Mouse (Mus musculus): ENCODE measurements around the gene Dcn. TPM values are rescaled to one million over a fixed set of nuclear protein-coding genes. Genes with fewer than 3 reads are reported as not detected.
A peak's percentile ranks its signal among the peaks of the same experiment; 100 is the strongest.

The Dcn gene
- polyA plus RNA-seq, 1 experiment from 2014 or later = 353 TPM

GRCm38 (mm10) chr10:97523366-97523765, 44.0 kb downstream of the Dcn start:
- no peaks in the 10 kb centered on the region for H3K9me3 ChIP-seq (ENCODE audit: control insufficient read depth)
- no peak overlapping the region for H3K4me3 ChIP-seq (ENCODE audit: low read depth, low read length)
- H3K4me2 ChIP-seq (replicated peaks; ENCODE audit: low read depth) = no peak overlapping the region
- H3K9ac ChIP-seq (ENCODE audit: low read depth, low read length) = no peak overlapping the region
- no peak for TF ChIP-seq CTCF (IDR thresholded peaks at IDR 0.05; ENCODE audit: low read depth)
- H3K27me3 ChIP-seq (replicated peaks; ENCODE audit: control insufficient read depth, insufficient read depth, low read length) = no peaks in the 10 kb centered on the region
- H3K36me3 ChIP-seq (ENCODE audit: control insufficient read depth, insufficient read depth) = no peaks in the 10 kb centered on the region
- no peaks in the 10 kb centered on the region for H3K4me1 ChIP-seq (replicated peaks; ENCODE audit: control insufficient read depth, insufficient read depth, low read length)
- no peak for ATAC-seq
- 66% methylated on average over 3 of the region's 3 CpGs for WGBS
- no peak overlapping the region for H3K27ac ChIP-seq (ENCODE audit: low read depth, low read length)

- ATAC-seq = no peak
- TF ChIP-seq CTCF (IDR thresholded peaks at IDR 0.05; ENCODE audit: low read depth) = no peak
- Histone ChIP-seq H3K9ac (ENCODE audit: low read depth, low read length) (no peak overlapping the region), H3K27me3 (replicated peaks; ENCODE audit: control insufficient read depth, insufficient read depth, low read length) (no peaks in the 10 kb centered on the region), H3K4me2 (replicated peaks; ENCODE audit: low read depth) (no peak overlapping the region), H3K9me3 (ENCODE audit: control insufficient read depth) (no peaks in the 10 kb centered on the region), H3K4me1 (replicated peaks; ENCODE audit: control insufficient read depth, insufficient read depth, low read length) (no peaks in the 10 kb centered on the region), H3K27ac (ENCODE audit: low read depth, low read length) (0 out of 2 replicates have a peak overlapping the region, but pooled peaks have one; percentile 17), H3K4me3 (ENCODE audit: low read depth, low read length) (no peak overlapping the region), H3K36me3 (ENCODE audit: control insufficient read depth, insufficient read depth) (no peaks in the 10 kb centered on the region)
- 65% methylated on average over 4 of the region's 4 CpGs for WGBS
Observed at GRCm38 (mm10) chr10:97535697-97536096, 56.3 kb downstream of the Dcn start.

DNA sequence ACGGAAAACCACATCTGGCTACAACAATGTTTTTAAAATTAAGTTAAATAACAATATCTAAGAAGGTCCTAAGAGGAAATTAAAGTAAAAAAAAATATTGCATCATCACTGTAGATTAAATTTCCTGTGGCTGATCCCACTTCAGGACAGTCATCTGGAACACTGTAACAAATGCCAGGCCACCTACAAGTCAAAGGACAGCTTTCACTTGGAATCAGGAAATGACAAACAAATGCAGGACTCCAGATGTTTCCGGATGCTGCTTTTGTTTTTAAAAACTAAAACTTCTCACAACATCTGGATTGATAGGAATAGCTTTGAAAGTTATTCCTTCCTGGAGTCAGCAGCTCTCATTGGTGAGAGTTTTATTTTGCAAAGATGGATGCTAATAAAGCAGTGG, 57.5 kb downstream of the Dcn start:
- ATAC-seq = no peak
- TF ChIP-seq CTCF (IDR thresholded peaks at IDR 0.05; ENCODE audit: low read depth) = no peak
- no peaks in the 10 kb centered on the region for H3K4me1 ChIP-seq (replicated peaks; ENCODE audit: control insufficient read depth, insufficient read depth, low read length)
- no peak overlapping the region for H3K4me2 ChIP-seq (replicated peaks; ENCODE audit: low read depth)
- H3K27me3 ChIP-seq (replicated peaks; ENCODE audit: control insufficient read depth, insufficient read depth, low read length) = no peaks in the 10 kb centered on the region
- H3K9me3 ChIP-seq (ENCODE audit: control insufficient read depth) = no peaks in the 10 kb centered on the region
- 60% methylated on average over 2 of the region's 2 CpGs for WGBS
- H3K36me3 ChIP-seq (ENCODE audit: control insufficient read depth, insufficient read depth) = no peaks in the 10 kb centered on the region
- no peak overlapping the region for H3K9ac ChIP-seq (ENCODE audit: low read depth, low read length)
- no peak overlapping the region for H3K27ac ChIP-seq (ENCODE audit: low read depth, low read length)
- H3K4me3 ChIP-seq (ENCODE audit: low read depth, low read length) = no peak overlapping the region

GRCm38 (mm10) chr10:97538202-97538601, 58.8 kb downstream of the Dcn start:
- Histone ChIP-seq H3K36me3 (ENCODE audit: control insufficient read depth, insufficient read depth) (no peaks in the 10 kb centered on the region), H3K4me2 (replicated peaks; ENCODE audit: low read depth) (no peak overlapping the region), H3K27ac (ENCODE audit: low read depth, low read length) (no peak overlapping the region; the same call in 1 of the 2 replicates), H3K9me3 (ENCODE audit: control insufficient read depth) (no peaks in the 10 kb centered on the region), H3K4me3 (ENCODE audit: low read depth, low read length) (no peak overlapping the region), H3K4me1 (replicated peaks; ENCODE audit: control insufficient read depth, insufficient read depth, low read length) (no peaks in the 10 kb centered on the region), H3K27me3 (replicated peaks; ENCODE audit: control insufficient read depth, insufficient read depth, low read length) (no peaks in the 10 kb centered on the region), H3K9ac (ENCODE audit: low read depth, low read length) (no peak overlapping the region)
- TF ChIP-seq CTCF (IDR thresholded peaks at IDR 0.05; ENCODE audit: low read depth) = no peak
- ATAC-seq = no peak
- 71% methylated on average over 4 of the region's 4 CpGs for WGBS

- no peak for ATAC-seq
- Histone ChIP-seq H3K4me2 (replicated peaks; ENCODE audit: low read depth) (no peak overlapping the region), H3K4me1 (replicated peaks; ENCODE audit: control insufficient read depth, insufficient read depth, low read length) (no peaks in the 10 kb centered on the region), H3K4me3 (ENCODE audit: low read depth, low read length) (no peak overlapping the region), H3K9ac (ENCODE audit: low read depth, low read length) (no peak overlapping the region), H3K9me3 (ENCODE audit: control insufficient read depth) (no peaks in the 10 kb centered on the region), H3K27ac (ENCODE audit: low read depth, low read length) (no peak overlapping the region), H3K27me3 (replicated peaks; ENCODE audit: control insufficient read depth, insufficient read depth, low read length) (no peaks in the 10 kb centered on the region), H3K36me3 (ENCODE audit: control insufficient read depth, insufficient read depth) (no peaks in the 10 kb centered on the region)
- TF ChIP-seq CTCF (IDR thresholded peaks at IDR 0.05; ENCODE audit: low read depth) = no peak
- WGBS = 34% methylated on average over 1 of the region's 1 CpGs
Observed at GRCm38 (mm10) chr10:97547740-97548139, 68.3 kb downstream of the Dcn start.

DNA sequence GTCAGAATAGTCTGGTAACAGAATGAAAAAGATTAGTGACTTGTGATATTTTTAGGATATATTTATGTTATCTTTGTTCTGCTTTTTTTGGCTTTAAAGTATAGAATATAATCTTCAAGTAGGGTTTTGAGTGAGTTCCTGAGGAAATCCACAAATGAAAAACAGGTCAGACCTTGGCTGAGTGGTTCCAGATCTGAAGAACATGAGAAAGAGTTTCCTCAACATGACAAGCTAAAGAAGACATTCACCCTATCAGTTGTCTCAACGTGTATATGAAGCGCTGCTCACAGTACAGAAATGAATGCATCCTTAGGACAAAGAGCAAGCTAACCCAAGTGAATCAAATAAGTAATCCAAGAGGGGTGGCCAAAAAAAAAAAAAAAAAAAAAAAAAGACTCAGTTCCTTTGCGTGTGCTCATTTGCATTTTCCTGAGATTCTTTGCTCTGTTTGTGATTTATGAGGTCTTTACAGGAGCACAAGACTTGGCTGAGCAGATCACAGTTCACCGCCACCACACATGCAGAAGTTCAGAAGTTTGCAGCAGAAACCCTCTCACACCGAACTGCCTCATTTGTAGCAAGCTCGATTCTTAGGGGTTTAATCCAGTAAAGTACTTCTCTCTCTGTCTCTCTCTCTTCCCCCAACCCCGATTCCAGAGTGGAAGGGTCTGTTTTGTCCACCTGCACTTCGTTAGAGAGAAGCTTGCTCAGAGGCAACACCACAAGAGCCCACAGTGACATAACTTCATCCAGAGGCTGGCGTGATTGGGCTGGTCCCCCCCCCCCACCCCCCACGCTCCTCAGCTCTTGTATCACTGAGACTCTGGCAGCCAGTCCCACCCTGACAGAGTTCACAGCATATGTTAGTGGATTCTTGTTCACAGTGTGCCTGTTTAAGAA, 85.8 kb downstream of the Dcn start, which contains the start of gene Lum:
Lum (plus strand) TSS at position 172 of the 900 bp plus-strand sequence.
- Histone ChIP-seq H3K27ac (ENCODE audit: low read depth, low read length) (peak within 1 kb of the TSS; percentile 35; the same call in 1 of the 2 replicates), H3K9me3 (ENCODE audit: control insufficient read depth) (no peaks in the 10 kb centered on the region), H3K4me1 (replicated peaks; ENCODE audit: control insufficient read depth, insufficient read depth, low read length) (no peaks in the 10 kb centered on the region), H3K27me3 (replicated peaks; ENCODE audit: control insufficient read depth, insufficient read depth, low read length) (no peaks in the 10 kb centered on the region), H3K9ac (ENCODE audit: low read depth, low read length) (no peak within 1 kb of the TSS), H3K4me2 (replicated peaks; ENCODE audit: low read depth) (peak within 1 kb of the TSS; percentile 38), H3K4me3 (ENCODE audit: low read depth, low read length) (0 out of 2 replicates have a peak within 1 kb of the TSS, but pooled peaks have one; percentile 5), H3K36me3 (ENCODE audit: control insufficient read depth, insufficient read depth) (no peaks in the 10 kb centered on the region)
- no peak for TF ChIP-seq CTCF (IDR thresholded peaks at IDR 0.05; ENCODE audit: low read depth)
- WGBS = 55% methylated on average over 10 of the region's 10 CpGs
- no peak for ATAC-seq
